In genomic region chr5:32460973-32461372, GRCm38 (mm10) we compare ENCODE assay signal across 8 mouse cellular contexts. TPM values are rescaled to one million over a fixed set of nuclear protein-coding genes. Genes with fewer than 3 reads are reported as not detected.
DNase-seq lines count a peak whose midpoint lies in the region; ATAC-seq and TF ChIP-seq lines count a peak whose summit lies in the region.

No protein-coding gene starts in this region.

- peaks cover 3% of the 10 kb centered on the region; the same call in 1 of the 2 replicates for H3K4me1 ChIP-seq in cerebellum, adult 2 months (ENCODE audit: control insufficient read depth, insufficient read depth, low read length)
- peaks cover 0 to 30% of the 10 kb centered on the region in 2 experiments; a peak in 2 of 4 replicates for H3K4me1 ChIP-seq in CH12.LX (ENCODE audit: control insufficient read depth in 1 of 2, insufficient read depth in 2 of 2)
- H3K4me1 ChIP-seq in forebrain, embryonic 14.5 days (ENCODE audit: control insufficient read depth, insufficient read depth, low read length), result peaks cover 5% of the 10 kb centered on the region; the same call in 1 of the 2 replicates
- H3K4me1 ChIP-seq in liver, embryonic 13.5 days (replicated peaks), result peaks cover 41% of the 10 kb centered on the region

- DNase-seq in cerebellum, adult 2 months, result no peak
- DNase-seq in cerebellum, postnatal 10 days, result no peak
- no peak for DNase-seq in CH12.LX (ENCODE audit: extremely low read depth)
- DNase-seq in forebrain, embryonic 14.5 days (ENCODE audit: low spot score), result no peak
- peak; percentile 34 for DNase-seq in liver, embryonic 13.5 days
- no peak for DNase-seq in urinary bladder, postnatal 4 days (ENCODE audit: low spot score in 2 of 2)
- no peak for DNase-seq in adrenal gland, postnatal 36 days
- no peak for DNase-seq in adrenal gland, postnatal 25 days

- 10% methylated on average over 2 of the region's 2 CpGs for whole genome bisulfite sequencing in cerebellum, adult 2 months
- WGBS in forebrain, embryonic 14.5 days, result 60% methylated on average over 2 of the region's 2 CpGs
- WGBS in liver, embryonic 13.5 days (ENCODE audit: insufficient replicate concordance), result 5% methylated on average over 2 of the region's 2 CpGs

- H3K9me3 ChIP-seq in CH12.LX (replicated peaks; ENCODE audit: low read length), result no peaks in the 10 kb centered on the region
- no peaks in the 10 kb centered on the region for H3K9me3 ChIP-seq in forebrain, embryonic 14.5 days (replicated peaks; ENCODE audit: control insufficient read depth, low read length)
- no peaks in the 10 kb centered on the region for H3K9me3 ChIP-seq in liver, embryonic 13.5 days (replicated peaks)

- H3K4me2 ChIP-seq in CH12.LX (ENCODE audit: insufficient read depth, low read depth, poor library complexity, severe bottlenecking), result peak overlapping the region; percentile 62
- peak overlapping the region; percentile 44 for H3K4me2 ChIP-seq in forebrain, embryonic 14.5 days (ENCODE audit: low read length)
- H3K4me2 ChIP-seq in liver, embryonic 13.5 days, result peak overlapping the region; percentile 58

- H3K36me3 ChIP-seq in CH12.LX (replicated peaks in 1 of 2; ENCODE audit: control insufficient read depth in 1 of 2, insufficient read depth in 1 of 2, low read length in 1 of 2), result no peaks in the 10 kb centered on the region
- H3K36me3 ChIP-seq in forebrain, embryonic 14.5 days (ENCODE audit: control insufficient read depth, insufficient read depth, low read length), result no peaks in the 10 kb centered on the region
- peaks cover 2% of the 10 kb centered on the region; the same call in 1 of the 2 replicates for H3K36me3 ChIP-seq in liver, embryonic 13.5 days

- ATAC-seq in forebrain, embryonic 14.5 days, result no peak
- ATAC-seq in liver, embryonic 13.5 days (ENCODE audit: low read depth), result no peak

- dilution Hi-C loops in CH12.LX (cut with MboI; ENCODE audit: extremely low pct_ligation_motif_present, extremely low pct_unique_long_range_greater_than_20kb, low sequenced_read_pairs), result no loop called here

- no peaks in the 10 kb centered on the region for H3K27me3 ChIP-seq in cerebellum, adult 2 months (ENCODE audit: control insufficient read depth, insufficient read depth, low read length)
- peaks cover 5% of the 10 kb centered on the region for H3K27me3 ChIP-seq in CH12.LX (replicated peaks)
- no peaks in the 10 kb centered on the region for H3K27me3 ChIP-seq in forebrain, embryonic 14.5 days (replicated peaks; ENCODE audit: control insufficient read depth, insufficient read depth, low read length)
- H3K27me3 ChIP-seq in liver, embryonic 13.5 days, result no peaks in the 10 kb centered on the region

- in situ Hi-C loops in CH12.LX (cut with MboI; ENCODE audit: low pct_ligation_motif_present, low pct_unique_long_range_greater_than_20kb, low sequenced_read_pairs), result no loop called here

- peak overlapping the region; percentile 33; the same call in 1 of the 2 replicates for H3K9ac ChIP-seq in CH12.LX (ENCODE audit: insufficient read depth, low read depth)
- peak overlapping the region; percentile 40; the same call in 1 of the 2 replicates for H3K9ac ChIP-seq in forebrain, embryonic 14.5 days (ENCODE audit: low read length)
- H3K9ac ChIP-seq in liver, embryonic 13.5 days, result peak overlapping the region; percentile 73

- no peak for TF ChIP-seq RAD21 in CH12.LX (IDR thresholded peaks at IDR 0.05; ENCODE audit: low read depth, low read length)

- H3K4me3 ChIP-seq in cerebellum, adult 2 months (replicated peaks; ENCODE audit: insufficient read depth, low read depth, low read length), result peak overlapping the region; percentile 42
- H3K4me3 ChIP-seq in CH12.LX (replicated peaks in 1 of 3; ENCODE audit: low read depth in 2 of 3, low read length in 2 of 3, poor library complexity in 1 of 3), result peak overlapping the region in 2 of 3 experiments; percentile 17 to 83
- H3K4me3 ChIP-seq in forebrain, embryonic 14.5 days (ENCODE audit: low read depth, low read length), result peak overlapping the region; percentile 12; the same call in 1 of the 2 replicates
- H3K4me3 ChIP-seq in liver, embryonic 13.5 days (replicated peaks), result peak overlapping the region; percentile 91

- TF ChIP-seq POLR2A in cerebellum, adult 2 months (IDR thresholded peaks at IDR 0.05; ENCODE audit: borderline replicate concordance, insufficient read depth, low read length), result no peak
- no peak for TF ChIP-seq POLR2A in CH12.LX (IDR thresholded peaks at IDR 0.05; ENCODE audit: low read depth, low read length)

- TF ChIP-seq CTCF in cerebellum, adult 2 months (IDR thresholded peaks at IDR 0.05; ENCODE audit: borderline replicate concordance, insufficient read depth, low read depth, low read length), result no peak
- no peak for TF ChIP-seq CTCF in CH12.LX (conservative IDR thresholded peaks at IDR 0.05 in 1 of 2, IDR thresholded peaks at IDR 0.05 in 1 of 2; ENCODE audit: low read depth in 2 of 2, low read length in 2 of 2)

- H3K79me2 ChIP-seq in CH12.LX (replicated peaks; ENCODE audit: control insufficient read depth, extremely low read depth, insufficient read depth, poor library complexity, severe bottlenecking), result peaks cover 52% of the 10 kb centered on the region

- no peak for TF ChIP-seq EP300 in CH12.LX (IDR thresholded peaks at IDR 0.05; ENCODE audit: low read length)

- H3K27ac ChIP-seq in cerebellum, adult 2 months (ENCODE audit: insufficient read depth, low read length), result no peak overlapping the region
- H3K27ac ChIP-seq in CH12.LX (ENCODE audit: insufficient read depth, low read depth), result no peak overlapping the region
- no peak overlapping the region for H3K27ac ChIP-seq in forebrain, embryonic 14.5 days (ENCODE audit: low read depth, low read length)
- peak overlapping the region; percentile 77 for H3K27ac ChIP-seq in liver, embryonic 13.5 days

TF ChIP-seq in CH12.LX, 34 proteins besides CTCF, POLR2A, EP300 and RAD21:
- TF ChIP-seq RCOR1 (conservative IDR thresholded peaks at IDR 0.05; ENCODE audit: low read depth, low read length), result no peak
- TF ChIP-seq MYC (IDR thresholded peaks at IDR 0.05; ENCODE audit: low read depth, low read length), result no peak

RNA-seq across cellular contexts. Expression of gene Ppp1cb, which starts 2.3 kb away (rescaled TPM):
- polyA plus RNA-seq in cerebellum, adult 2 months (2012; rRNA removed), result 226 and 236 TPM in 2 replicates
- total RNA-seq in CH12.LX (2012; rRNA removed), result 45.3 and 50.8 TPM in 2 replicates
- 116 and 127 TPM in 2 replicates for total RNA-seq in CH12.LX (2014; rRNA removed)
- polyA plus RNA-seq in CH12.LX (2012; ENCODE audit: insufficient read length, low read depth), result 188 and 194 TPM in 2 replicates
- polyA plus RNA-seq in forebrain, embryonic 14.5 days (2014; fragmentation: Nextera tagmentation; extraction: Ambion mirVana), result 259 and 279 TPM in 2 replicates
- polyA plus RNA-seq in liver, embryonic 13.5 days (2015; fragmentation: Nextera tagmentation; extraction: Ambion mirVana), result 117 and 158 TPM in 2 replicates
- total RNA-seq in adrenal gland, postnatal 36 days (2021), result 100 to 1,000 TPM; 359 to 576 TPM
- total RNA-seq in adrenal gland, postnatal 25 days (2021), result 445 and 531 TPM in 2 replicates

Comparison
In these comparisons a context has a peak if more than half of its experiments do, and no peak if none do; other contexts are left out.
1. H3K4me3 ChIP-seq: peak in every context shown above with its lines; median percentile 91 in liver, embryonic 13.5 days; 50 in CH12.LX; 42 in cerebellum, adult 2 months; 12 in forebrain, embryonic 14.5 days.